Mouse (Mus musculus) hindlimb bud, embryonic 11.5 days (tissue): ENCODE measurements around the gene Olfr1058.
"Not testable (repeated sequence)": the region's sequence is repeated elsewhere in the genome, so short reads cannot be mapped to it uniquely, and the experiment has no call there.

ENCODE experiments used
- DNase-seq: peaks from one replicate; pipeline ENCODE4 v3.0.0-alpha.2; 2012; ENCODE audit warnings: low read depth, low spot score; ENCODE audit errors: extremely low spot score

Gene Olfr1058

DNA sequence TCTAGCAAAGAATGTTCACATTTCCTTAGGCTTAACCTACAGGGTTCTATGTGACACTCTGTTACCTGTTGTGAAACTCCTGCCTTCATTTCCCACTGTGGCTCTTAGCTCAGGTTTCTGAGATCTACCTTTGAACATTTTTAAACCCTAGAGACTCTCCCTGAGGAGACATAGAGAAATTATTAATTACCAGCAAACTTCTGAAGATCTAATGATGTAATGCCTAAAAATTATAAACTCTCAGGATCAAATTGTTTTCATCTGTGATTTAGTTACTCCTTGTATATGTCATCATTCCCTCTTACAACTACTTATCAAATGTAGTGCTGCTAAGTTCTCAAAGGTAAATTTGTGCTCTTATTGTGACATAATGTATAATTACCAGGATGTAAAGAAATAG is at the start of gene Olfr1058:
TSS of gene Olfr1058 (minus strand) at position 101 of the 400 bp plus-strand sequence.
- DNase-seq, result not testable (repeated sequence)

DNA sequence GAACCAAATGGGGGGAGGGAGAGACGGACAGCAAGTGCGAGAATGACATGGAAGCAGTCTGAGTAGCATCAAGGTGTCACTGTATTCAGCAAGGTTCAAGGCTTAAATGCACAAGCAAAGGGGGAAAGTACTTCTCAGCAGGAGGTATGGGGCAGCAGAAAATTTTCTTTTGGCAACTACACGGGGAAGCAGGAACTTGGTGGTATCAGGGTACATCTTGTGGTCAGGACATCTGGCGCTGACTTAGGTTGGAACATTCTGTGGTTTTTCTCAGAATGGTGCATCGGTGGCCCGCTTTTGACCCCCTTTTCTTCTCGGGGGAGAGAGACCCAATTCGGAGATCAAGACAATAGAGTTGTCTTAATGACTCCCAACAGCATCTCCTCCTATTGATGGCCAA is 40.1 kb upstream of the Olfr1058 start:
- not testable (repeated sequence) for DNase-seq

DNA sequence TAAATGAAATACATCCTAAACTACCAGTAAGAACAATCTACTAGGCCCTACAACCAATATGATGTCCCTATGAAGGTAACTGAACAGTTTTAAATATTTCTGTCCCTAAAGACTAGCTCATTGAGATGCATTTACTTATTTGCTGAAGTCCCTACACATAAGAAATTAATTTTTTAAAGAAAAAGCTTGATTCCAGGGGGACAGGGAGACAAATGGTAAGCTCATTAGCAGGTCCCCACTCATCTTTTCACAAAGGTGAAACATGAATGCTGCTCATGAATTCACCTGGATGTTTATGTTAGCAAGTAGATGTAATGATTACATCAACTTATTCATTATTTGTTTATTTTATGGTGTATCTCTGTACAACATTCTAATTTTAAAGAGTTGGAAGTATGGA is 38.3 kb upstream of the Olfr1058 start, which contains the start of gene Olfr1062:
TSS of gene Olfr1062 (minus strand) at position 101 of the 400 bp plus-strand sequence.
- DNase-seq, result not testable (repeated sequence)

DNA sequence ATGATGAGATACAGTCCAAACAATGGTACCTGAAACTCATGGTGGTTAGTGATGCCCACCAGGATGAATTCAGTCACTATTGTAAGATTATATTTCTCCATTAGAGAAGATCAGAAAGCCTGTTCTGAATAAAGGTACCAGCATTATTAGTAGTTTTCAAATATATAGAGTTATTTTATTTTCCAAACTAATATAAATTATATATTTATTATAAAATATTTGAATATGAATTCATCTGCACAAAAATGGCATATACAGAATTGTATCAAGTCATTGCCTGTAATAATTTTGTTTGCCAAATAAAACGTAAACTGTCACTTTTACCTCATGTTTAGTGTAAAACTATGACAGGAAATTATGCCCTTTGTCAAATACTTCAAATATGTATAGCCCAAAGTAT is 25.6 kb upstream of the Olfr1058 start, which contains the start of gene Olfr1061:
TSS of gene Olfr1061 (minus strand) at position 101 of the 400 bp plus-strand sequence.
- DNase-seq, result no peak

DNA sequence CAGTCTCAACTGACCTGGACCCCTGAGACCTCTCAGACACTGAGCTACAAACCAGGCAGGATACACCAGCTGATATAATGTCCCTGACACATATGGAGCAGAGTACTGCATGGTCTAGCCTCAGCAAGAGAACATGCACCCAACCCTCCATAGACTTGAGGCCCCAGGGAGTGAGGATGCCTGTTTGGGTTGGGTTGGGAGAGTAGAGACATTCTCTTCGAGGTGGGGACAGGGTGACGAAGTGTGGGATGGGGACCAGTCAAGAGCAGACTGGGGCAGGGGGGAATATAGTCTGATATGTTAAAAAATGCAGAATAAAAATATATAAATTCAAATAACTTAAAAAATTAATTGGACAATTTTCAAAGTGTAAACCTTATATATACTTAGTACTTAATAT is 6.8 kb upstream of the Olfr1058 start:
- no peak for DNase-seq

DNA sequence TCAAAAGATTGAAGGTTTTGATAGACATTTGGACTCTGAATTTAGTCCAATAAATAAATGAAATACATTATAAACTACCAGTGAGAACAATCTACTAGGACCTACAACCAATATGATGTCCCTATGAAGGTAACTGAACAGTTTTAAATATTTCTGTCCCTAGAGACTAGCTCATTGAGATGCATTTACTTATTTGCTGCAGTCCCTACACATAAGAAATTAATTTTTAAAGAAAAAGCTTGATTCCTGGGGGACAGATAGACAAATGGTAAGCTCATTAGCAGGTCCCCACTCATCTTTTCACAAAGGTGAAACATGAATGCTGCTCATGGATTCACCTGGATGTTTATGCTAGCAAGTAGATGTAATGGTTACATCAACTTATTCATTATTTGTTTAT is 10.1 kb downstream of the Olfr1058 start, which contains the start of gene Olfr1057:
TSS of gene Olfr1057 (minus strand) at position 101 of the 400 bp plus-strand sequence.
- DNase-seq, result no peak

DNA sequence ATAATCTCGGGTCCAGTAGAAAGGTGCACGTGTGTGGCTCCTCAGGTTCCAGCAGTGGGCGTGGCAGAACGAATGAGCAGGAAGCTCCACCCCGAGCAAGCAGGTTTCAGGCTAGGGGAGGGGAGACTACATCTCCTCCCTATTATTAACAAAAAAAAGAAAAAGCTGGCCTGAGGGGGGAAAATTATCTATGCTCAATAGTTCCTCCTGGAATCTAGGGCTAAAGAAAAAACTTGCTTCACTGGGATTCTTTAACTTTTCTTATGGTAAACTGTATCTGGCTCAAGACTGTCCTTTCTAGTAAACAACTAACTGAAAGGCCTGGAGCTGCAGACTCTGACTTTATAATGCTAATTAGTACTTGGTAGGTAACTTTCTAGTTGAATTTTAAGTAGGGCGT is 22.0 kb downstream of the Olfr1058 start:
- not testable (repeated sequence) for DNase-seq

DNA sequence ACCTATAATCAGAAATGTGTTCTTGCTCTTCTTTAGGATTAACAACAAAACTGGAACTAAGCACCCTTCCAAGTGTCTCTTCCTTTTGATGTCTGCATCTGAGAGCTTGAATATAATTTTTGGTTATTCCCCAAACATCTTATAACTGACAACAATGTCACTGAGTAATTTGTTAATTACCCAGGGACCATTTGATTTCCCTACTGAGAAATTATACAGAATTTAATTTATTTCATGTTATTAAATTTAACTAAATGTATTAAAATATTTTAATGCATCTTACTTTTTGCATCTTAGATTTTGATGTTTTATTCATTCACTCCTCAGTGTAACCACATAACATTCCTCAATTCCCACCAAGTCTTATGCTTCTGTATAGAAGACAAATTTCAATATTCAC is 26.0 kb downstream of the Olfr1058 start, which contains the start of gene Olfr1056:
TSS of gene Olfr1056 (minus strand) at position 101 of the 400 bp plus-strand sequence.
- no peak for DNase-seq

DNA sequence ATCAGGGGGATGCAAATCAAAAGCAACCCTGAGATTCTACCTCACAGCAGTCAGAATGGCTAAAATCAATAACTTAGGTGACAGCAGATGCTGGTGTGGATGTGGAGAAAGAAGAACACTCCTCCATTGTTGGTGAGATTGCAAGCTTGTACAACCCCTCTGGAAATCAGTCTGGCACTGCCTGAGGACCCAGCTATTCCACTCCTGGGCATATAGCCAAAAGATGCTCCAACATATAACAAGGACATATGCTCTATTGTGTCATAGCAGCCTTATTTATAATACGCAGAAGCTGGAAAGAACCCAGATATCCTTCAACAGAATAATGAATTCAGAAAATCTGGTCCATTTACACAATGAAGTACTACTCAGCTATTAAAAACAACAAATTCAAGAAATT is 36.6 kb downstream of the Olfr1058 start:
- not testable (repeated sequence) for DNase-seq

DNA sequence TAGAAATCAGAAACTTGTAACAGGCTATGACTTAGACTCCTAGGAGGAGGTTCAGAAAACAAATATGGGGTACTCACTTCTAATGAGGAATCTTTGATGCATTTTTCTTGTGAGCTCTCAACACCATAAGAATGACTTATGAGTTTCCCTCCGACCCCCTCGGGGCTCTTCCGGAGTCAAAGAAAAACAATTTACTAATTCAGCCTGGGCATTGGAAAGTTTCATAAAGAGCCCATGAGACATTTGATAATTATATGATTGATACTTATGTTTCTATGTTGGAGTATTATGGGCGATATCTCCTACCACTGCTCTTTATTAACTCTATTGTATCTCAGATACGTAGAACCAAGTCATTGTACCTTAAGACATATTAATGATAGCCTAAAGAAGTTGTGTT is 38.2 kb downstream of the Olfr1058 start, which contains the start of gene Olfr1055:
TSS of gene Olfr1055 (minus strand) at position 101 of the 400 bp plus-strand sequence.
- no peak for DNase-seq

DNA sequence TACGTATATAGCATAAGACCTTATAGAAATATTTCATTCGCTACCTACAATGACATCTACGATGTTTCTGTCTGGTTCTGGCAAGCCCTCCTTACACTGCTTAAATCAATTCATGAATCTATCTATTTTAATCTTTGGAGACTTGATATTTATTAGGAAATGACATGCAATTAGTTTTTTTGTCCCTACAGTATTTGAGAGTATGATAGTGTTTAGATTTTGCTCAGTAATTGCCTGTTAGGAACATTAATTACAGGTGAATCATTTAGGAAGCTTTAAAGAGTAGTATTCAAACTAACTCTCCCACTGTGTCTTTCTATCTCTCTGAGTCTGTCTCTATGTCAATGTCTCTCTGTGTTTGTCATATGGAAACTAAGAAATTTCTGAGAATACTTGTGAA is 53.0 kb downstream of the Olfr1058 start, which contains the start of gene Olfr1054:
TSS of gene Olfr1054 (minus strand) at position 101 of the 400 bp plus-strand sequence.
- no peak for DNase-seq
